Mouse (Mus musculus): ENCODE data around the gene Ccni.
A peak's percentile ranks its signal among the peaks of the same experiment; 100 is the strongest.

Gene Ccni

GRCm38 (mm10) chr5:93206109-93207005 lies at the start of gene Ccni, which contains the start of gene 2010109A12Rik:
TSS of gene Ccni (minus strand) at chr5:93206495.
TSS of gene 2010109A12Rik (plus strand) at chr5:93206518.
- DNase-seq (ENCODE audit: low read depth, low spot score) = peak; percentile 98

GRCm38 (mm10) chr5:93255759-93256265 lies 49.5 kb upstream of the Ccni start:
- no peak for DNase-seq (ENCODE audit: low read depth, low spot score)

- no peak for DNase-seq (ENCODE audit: low read depth, low spot score)
Measured at GRCm38 (mm10) chr5:93251001-93251760, 44.9 kb upstream of the Ccni start.

- no peak for DNase-seq (ENCODE audit: low read depth, low spot score)
Measured at GRCm38 (mm10) chr5:93249940-93250578, 43.8 kb upstream of the Ccni start.

GRCm38 (mm10) chr5:93245280-93245679 lies 39.0 kb upstream of the Ccni start:
- no peak for DNase-seq (ENCODE audit: low read depth, low spot score)

- DNase-seq (ENCODE audit: low read depth, low spot score) = no peak
Measured at GRCm38 (mm10) chr5:93239590-93240544, 33.6 kb upstream of the Ccni start.

GRCm38 (mm10) chr5:93236541-93236940 lies 30.2 kb upstream of the Ccni start:
- no peak for DNase-seq (ENCODE audit: low read depth, low spot score)

GRCm38 (mm10) chr5:93235888-93236287 lies 29.6 kb upstream of the Ccni start:
- DNase-seq (ENCODE audit: low read depth, low spot score) = no peak

- no peak for DNase-seq (ENCODE audit: low read depth, low spot score)
Measured at GRCm38 (mm10) chr5:93234605-93235004, 28.3 kb upstream of the Ccni start.

- DNase-seq (ENCODE audit: low read depth, low spot score) = no peak
Measured at GRCm38 (mm10) chr5:93234130-93234529, 27.8 kb upstream of the Ccni start.

- DNase-seq (ENCODE audit: low read depth, low spot score) = no peak
Measured at GRCm38 (mm10) chr5:93232838-93233237, 26.5 kb upstream of the Ccni start.

- no peak for DNase-seq (ENCODE audit: low read depth, low spot score)
Measured at GRCm38 (mm10) chr5:93231721-93232120, 25.4 kb upstream of the Ccni start.

- DNase-seq (ENCODE audit: low read depth, low spot score) = no peak
Measured at GRCm38 (mm10) chr5:93229527-93229926, 23.2 kb upstream of the Ccni start.

GRCm38 (mm10) chr5:93227157-93227556 lies 20.9 kb upstream of the Ccni start:
- no peak for DNase-seq (ENCODE audit: low read depth, low spot score)

GRCm38 (mm10) chr5:93224549-93224948 lies 18.3 kb upstream of the Ccni start:
- no peak for DNase-seq (ENCODE audit: low read depth, low spot score)

GRCm38 (mm10) chr5:93221661-93222060 lies 15.4 kb upstream of the Ccni start:
- peak; percentile 64 for DNase-seq (ENCODE audit: low read depth, low spot score)

- no peak for DNase-seq (ENCODE audit: low read depth, low spot score)
Measured at GRCm38 (mm10) chr5:93218375-93218774, 12.1 kb upstream of the Ccni start.

- no peak for DNase-seq (ENCODE audit: low read depth, low spot score)
Measured at GRCm38 (mm10) chr5:93207555-93207954, 1.3 kb upstream of the Ccni start.

GRCm38 (mm10) chr5:93207006-93207348 lies 682 bp upstream of the Ccni start:
- no peak for DNase-seq (ENCODE audit: low read depth, low spot score)

GRCm38 (mm10) chr5:93205371-93206108 lies 755 bp downstream of the Ccni start:
- DNase-seq (ENCODE audit: low read depth, low spot score) = peak; percentile 50

All from 3T3-L1 (cell line).